Mouse (Mus musculus) thymus, adult 2 months (tissue): ENCODE measurements around the gene Miga2.

ENCODE experiments used
- CTCF ChIP-seq: fragments of 200-500 bp; IDR thresholded peaks from 2 replicates; pipeline ENCODE4 v1.5.1; 2012; ENCODE audit warnings: mild to moderate bottlenecking, control low read depth, low read length, moderate library complexity, borderline replicate concordance; ENCODE audit not compliant: control insufficient read depth, poor library complexity, insufficient read depth; ENCODE audit errors: extremely low read depth
- POLR2A ChIP-seq: fragments of 200-500 bp; IDR thresholded peaks from 2 replicates; pipeline ENCODE4 v1.6.1; 2012; ENCODE audit warnings: mild to moderate bottlenecking, low read length, control low read depth, moderate library complexity; ENCODE audit not compliant: control insufficient read depth, poor library complexity, insufficient read depth; ENCODE audit errors: extremely low read depth

- no peak for TF ChIP-seq CTCF
- no peak for TF ChIP-seq POLR2A
Measured at GRCm38 (mm10) chr2:30429156-30429555, 65.1 kb downstream of the Miga2 start.
